Mouse (Mus musculus) midbrain, embryonic 10.5 days (tissue): ENCODE measurements around the gene Gjd3. TPM values are rescaled to one million over a fixed set of nuclear protein-coding genes. Genes with fewer than 3 reads are reported as not detected.

Source experiments
- DNase-seq: peaks from one replicate; pipeline ENCODE4 v3.0.0-alpha.2; 2017; ENCODE audit warnings: low spot score
- H3K27ac ChIP-seq: fragments of 300-500 bp; sonication (generic); replicated peaks from 2 replicates; pipeline ENCODE4 v1.5.1; 2016; ENCODE audit warnings: mild to moderate bottlenecking
- H3K27me3 ChIP-seq: fragments of 300-500 bp; sonication (generic); 2 replicates; pipeline ENCODE4 v1.6.1; 2016; ENCODE audit warnings: low read depth, mild to moderate bottlenecking; ENCODE audit not compliant: poor library complexity, severe bottlenecking
- H3K36me3 ChIP-seq: fragments of 300-500 bp; sonication (generic); 2 replicates; pipeline ENCODE4 v1.6.1; 2016; ENCODE audit warnings: mild to moderate bottlenecking, moderate library complexity
- H3K4me1 ChIP-seq: fragments of 300-500 bp; sonication (generic); 2 replicates; pipeline ENCODE4 v1.6.1; 2016
- H3K4me3 ChIP-seq: fragments of 300-500 bp; sonication (generic); 2 replicates; pipeline ENCODE4 v1.5.1; 2016; ENCODE audit warnings: mild to moderate bottlenecking, moderate library complexity
- H3K9me3 ChIP-seq: fragments of 300-500 bp; sonication (generic); replicated peaks from 2 replicates; pipeline ENCODE4 v1.6.1; 2016; ENCODE audit warnings: mild to moderate bottlenecking
- WGBS: fragments of 180-500 bp; shearing (Covaris S2); methylation state at CpG from one replicate; pipeline ENCODE4 v1.1.7; 2016; 5-methylcytosine and 5-hydroxymethylcytosine counted together
- polyA plus RNA-seq: library from polyadenylated mRNA; unstranded; fragments of >200 nt; fragmentation: Nextera tagmentation; extraction: Ambion mirVana; gene quantifications from 2 replicates; pipeline ENCODE4 v1.2.1, GENCODE M21; 2016

Gene Gjd3
- 0.16 TPM in 1 of 2 replicates, not detected in the other for polyA plus RNA-seq

DNA sequence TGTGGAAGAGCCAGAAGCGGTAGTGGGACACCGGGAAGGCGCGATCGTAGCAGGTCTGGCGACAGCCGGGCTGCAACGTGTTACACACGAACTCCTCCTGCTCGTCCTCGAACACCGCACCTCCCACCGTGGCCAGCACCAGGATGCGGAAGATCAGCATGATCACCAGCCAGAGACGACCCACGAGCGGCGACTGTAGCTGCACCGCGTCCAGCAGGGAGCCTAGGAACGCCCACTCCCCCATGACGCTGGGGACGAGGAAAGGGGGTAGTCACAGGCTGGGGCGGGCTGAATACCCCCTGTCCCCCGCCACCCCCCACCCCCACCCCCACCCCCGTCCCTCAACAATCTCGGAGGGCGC, at the start of gene Gjd3:
Gjd3 (minus strand) TSS at position 244 of the 361 bp plus-strand sequence.
- peaks cover 3% of the 10 kb centered on the region for H3K36me3 ChIP-seq
- peaks cover 62% of the 10 kb centered on the region for H3K27me3 ChIP-seq
- 1% methylated on average over 28 of the region's 28 CpGs for WGBS
- no peaks in the 10 kb centered on the region for H3K9me3 ChIP-seq
- peaks cover 20% of the 10 kb centered on the region for H3K4me1 ChIP-seq
- H3K4me3 ChIP-seq, result peak within 1 kb of the TSS; percentile 61
- peak within 1 kb of the TSS; percentile 74 for H3K27ac ChIP-seq
- DNase-seq, result no peak

DNA sequence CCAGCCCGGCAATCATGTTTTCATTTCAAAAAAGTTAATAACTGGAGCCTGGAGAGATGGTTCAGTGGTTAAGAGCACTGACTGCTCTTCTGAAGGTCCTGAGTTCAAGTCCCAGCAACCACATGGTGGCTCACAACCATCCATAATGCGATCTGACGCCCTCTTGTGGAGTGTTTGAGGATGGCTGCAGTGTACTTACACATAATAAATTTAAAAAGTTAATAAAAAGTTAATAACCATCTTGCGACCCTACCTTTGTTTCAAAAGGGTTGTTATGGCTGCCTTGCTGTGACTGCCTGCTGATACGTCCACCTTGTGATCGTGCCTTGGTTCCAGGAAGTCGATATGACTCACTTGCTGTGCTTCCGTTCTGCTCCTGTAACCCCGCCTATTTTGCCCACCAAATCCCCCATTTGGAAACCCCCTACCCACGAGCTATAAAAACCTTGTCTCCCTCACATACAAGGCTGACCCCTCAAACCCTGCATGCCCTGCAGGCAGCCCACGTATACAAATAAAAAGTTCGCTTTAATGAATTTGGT, 44.2 kb upstream of the Gjd3 start:
- H3K4me1 ChIP-seq, result peaks cover 26% of the 10 kb centered on the region
- no peaks in the 10 kb centered on the region for H3K9me3 ChIP-seq
- no peak for DNase-seq
- H3K27ac ChIP-seq, result no peak overlapping the region
- H3K4me3 ChIP-seq, result no peak overlapping the region
- H3K36me3 ChIP-seq, result peaks cover 7% of the 10 kb centered on the region
- WGBS, result 87% methylated on average over 12 of the region's 12 CpGs
- H3K27me3 ChIP-seq, result no peaks in the 10 kb centered on the region

DNA sequence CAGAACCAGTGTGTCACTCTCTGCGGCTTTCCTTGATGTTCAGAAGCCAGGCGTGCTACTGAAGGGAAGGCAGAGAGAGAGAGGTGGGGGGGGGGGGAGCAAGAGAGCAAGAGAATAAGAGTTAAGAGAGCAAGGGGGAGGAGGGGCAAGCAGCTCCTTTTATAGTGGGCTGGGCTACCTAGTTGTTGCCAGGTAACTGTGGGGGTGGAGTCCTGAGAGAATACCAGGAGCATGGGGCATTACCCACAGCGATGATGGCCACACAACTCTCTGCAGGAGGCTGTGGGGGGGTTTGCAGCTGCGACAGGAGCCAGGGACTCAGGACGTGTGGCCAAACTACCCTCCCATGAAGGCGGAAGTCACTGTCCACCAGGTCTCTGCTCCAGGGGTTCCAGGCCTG, 43.1 kb upstream of the Gjd3 start:
- Histone ChIP-seq H3K9me3 (no peaks in the 10 kb centered on the region), H3K27me3 (no peaks in the 10 kb centered on the region), H3K36me3 (peaks cover 18% of the 10 kb centered on the region), H3K4me1 (peaks cover 36% of the 10 kb centered on the region), H3K27ac (peak overlapping the region; percentile 28; the same call in 1 of the 2 replicates), H3K4me3 (no peak overlapping the region)
- no peak for DNase-seq
- 83% methylated on average over 6 of the region's 6 CpGs for WGBS

DNA sequence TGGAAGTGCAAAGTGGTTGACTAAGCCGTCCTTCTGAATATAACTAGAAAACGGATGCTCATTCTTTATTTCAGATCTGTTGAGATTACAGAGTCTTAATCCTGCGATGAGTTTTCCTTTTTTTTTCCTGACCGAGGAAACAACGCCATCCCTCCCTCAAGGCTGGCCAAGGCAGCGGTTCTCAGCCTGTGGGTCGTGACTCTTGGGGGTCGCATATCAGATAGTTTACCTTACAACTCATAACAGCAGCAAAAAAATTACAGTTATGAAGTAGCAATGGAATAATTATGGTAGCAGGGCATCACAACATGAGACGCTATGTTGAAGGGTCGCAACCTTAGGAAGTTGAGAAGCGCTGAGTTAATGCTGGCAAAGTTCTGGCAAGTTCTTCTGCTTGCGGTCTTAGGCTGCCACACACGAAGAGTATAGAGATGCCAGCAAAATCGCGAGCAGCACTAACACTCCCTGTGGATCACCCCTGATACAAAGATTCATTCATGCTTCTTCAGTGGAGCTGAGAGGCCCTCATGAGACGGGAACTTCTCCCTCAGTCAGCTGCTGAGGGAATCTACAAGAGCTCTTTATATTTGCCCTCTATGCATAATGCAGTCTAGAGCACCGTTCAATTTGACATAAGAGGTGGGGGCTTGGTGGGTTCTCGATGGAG, 41.8 kb upstream of the Gjd3 start:
- H3K4me1 ChIP-seq, result peaks cover 38% of the 10 kb centered on the region
- no peak for DNase-seq
- no peaks in the 10 kb centered on the region for H3K27me3 ChIP-seq
- WGBS, result 55% methylated on average over 18 of the region's 18 CpGs
- peak overlapping the region; percentile 98 for H3K27ac ChIP-seq
- no peaks in the 10 kb centered on the region for H3K9me3 ChIP-seq
- H3K4me3 ChIP-seq, result peak overlapping the region; percentile 88
- H3K36me3 ChIP-seq, result peaks cover 30% of the 10 kb centered on the region

DNA sequence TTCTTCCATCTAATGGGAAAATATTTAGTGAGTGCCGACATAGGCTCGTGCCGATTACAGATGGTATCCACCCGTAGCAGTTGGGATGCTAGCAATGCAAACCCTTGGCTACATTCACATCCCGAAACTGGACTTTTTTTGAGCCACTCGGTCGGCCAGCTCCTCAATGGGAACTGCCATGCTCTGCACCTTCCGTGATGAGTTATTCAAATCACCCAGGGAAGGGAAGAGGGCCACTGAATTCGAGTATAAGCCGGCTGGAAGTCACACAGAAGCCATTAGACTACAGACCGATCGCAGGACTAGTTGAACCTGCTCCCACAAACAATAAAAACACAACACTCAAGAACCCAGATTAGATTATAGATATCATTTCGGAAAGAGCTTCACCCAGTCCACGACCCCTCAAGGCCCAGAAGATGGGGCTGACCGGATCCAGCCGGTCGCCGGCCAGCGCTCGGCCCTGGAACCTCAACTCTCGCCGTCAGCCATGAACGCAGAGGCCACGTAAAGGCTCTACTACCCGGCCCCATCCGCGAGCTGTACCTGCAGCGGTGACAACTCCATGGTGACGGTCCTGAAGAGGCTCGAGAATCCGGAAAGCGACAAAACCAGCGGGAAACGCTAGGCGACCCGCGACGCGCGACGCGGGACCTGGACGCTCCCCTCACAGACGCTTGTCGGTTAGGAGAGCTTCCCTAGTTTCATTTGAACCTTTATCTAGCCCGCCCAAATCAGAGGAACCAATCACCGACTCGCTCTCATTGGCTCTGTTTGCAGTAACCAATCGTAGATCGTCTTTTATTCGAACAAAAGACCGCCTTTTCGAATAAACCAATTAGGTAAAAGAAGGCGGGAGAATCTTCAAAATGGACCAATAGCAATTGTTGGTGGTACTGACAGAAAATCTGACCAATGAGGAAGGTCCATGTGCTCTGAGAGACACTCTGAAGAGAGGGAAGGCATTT, 41.0 kb upstream of the Gjd3 start, which contains the start of gene Top2a:
Top2a (minus strand) TSS at position 690 of the 968 bp plus-strand sequence.
- under 1% methylated on average over 54 of the region's 54 CpGs for WGBS
- H3K27ac ChIP-seq, result peak within 1 kb of the TSS; percentile 98
- peaks cover 38% of the 10 kb centered on the region for H3K36me3 ChIP-seq
- H3K27me3 ChIP-seq, result no peaks in the 10 kb centered on the region
- peak; percentile 94 for DNase-seq
- H3K4me1 ChIP-seq, result peaks cover 38% of the 10 kb centered on the region
- H3K9me3 ChIP-seq, result no peaks in the 10 kb centered on the region
- peak within 1 kb of the TSS; percentile 88 for H3K4me3 ChIP-seq

DNA sequence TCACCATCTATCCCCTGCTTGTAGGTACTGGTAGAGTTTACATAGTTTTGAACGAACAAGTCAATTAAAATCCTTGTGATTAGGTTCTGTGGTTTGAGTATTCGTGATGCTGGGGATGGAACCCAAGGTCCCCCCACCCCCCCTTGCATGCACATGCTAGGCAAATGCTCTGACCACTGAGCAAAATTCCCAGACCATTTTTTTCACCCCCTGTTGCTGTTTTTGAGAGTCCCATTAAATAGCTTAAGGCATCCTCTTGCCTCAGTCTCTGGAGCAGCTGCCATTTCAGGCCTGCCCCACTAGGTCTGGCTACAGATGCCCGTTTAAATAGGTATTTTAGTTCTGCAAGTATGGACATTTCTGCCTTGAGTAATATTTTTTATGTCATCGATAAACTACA, 40.3 kb upstream of the Gjd3 start:
- H3K9me3 ChIP-seq, result no peaks in the 10 kb centered on the region
- WGBS, result 14% methylated on average over 4 of the region's 4 CpGs
- no peaks in the 10 kb centered on the region for H3K27me3 ChIP-seq
- peaks cover 45% of the 10 kb centered on the region for H3K36me3 ChIP-seq
- H3K4me1 ChIP-seq, result peaks cover 38% of the 10 kb centered on the region
- DNase-seq, result no peak
- peak overlapping the region; percentile 98 for H3K27ac ChIP-seq
- H3K4me3 ChIP-seq, result peak overlapping the region; percentile 88

DNA sequence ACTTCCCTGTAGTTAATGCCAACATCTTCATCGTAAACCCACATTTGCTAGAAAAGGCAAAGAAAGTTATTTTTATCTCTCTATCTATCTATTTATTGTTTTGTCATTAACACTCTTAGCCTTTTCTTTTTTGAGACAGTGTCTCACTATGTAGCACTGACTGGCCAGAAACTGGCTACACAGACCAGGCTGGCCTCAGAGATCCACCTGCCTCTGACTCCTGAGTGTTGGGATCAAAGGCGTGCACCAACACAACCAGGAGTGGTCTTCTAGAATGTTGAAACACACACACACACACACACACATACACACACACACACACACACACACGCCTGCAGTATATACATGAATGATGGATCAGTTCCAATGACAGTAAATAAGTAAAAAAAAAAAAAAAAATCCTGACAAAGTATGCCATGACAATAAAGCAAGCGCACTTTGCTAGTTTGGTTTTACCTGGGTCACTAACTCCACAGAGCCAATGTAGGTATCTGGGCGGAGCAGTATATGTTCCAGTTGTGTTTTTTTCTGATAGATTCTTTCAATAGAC, 39.6 kb upstream of the Gjd3 start:
- DNase-seq, result no peak
- Histone ChIP-seq H3K9me3 (no peaks in the 10 kb centered on the region), H3K27ac (no peak overlapping the region), H3K27me3 (no peaks in the 10 kb centered on the region), H3K36me3 (peaks cover 52% of the 10 kb centered on the region), H3K4me1 (peaks cover 38% of the 10 kb centered on the region), H3K4me3 (peak overlapping the region; percentile 88)
- 90% methylated on average over 5 of the region's 5 CpGs for WGBS

DNA sequence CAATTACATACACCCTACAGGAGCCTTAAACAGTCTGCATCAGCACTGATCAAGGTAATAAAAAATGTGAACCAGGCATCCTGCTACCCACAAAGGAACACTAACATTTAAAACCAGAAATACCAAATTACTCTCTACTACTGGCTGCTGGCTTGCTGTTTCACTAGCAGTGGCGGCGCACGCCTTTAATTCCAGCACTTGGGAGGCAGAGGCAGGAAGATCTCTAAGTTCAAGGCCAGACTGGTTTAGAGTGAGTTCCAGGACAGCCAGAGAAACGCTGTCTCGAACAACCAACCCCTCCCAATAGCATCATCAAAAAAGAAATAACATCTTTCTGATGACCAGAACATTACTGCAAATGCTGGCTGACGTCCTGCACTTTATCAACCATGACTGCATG, 37.0 kb upstream of the Gjd3 start:
- no peaks in the 10 kb centered on the region for H3K27me3 ChIP-seq
- no peak overlapping the region for H3K4me3 ChIP-seq
- WGBS, result 98% methylated on average over 6 of the region's 6 CpGs
- no peak for DNase-seq
- H3K9me3 ChIP-seq, result no peaks in the 10 kb centered on the region
- peaks cover 33% of the 10 kb centered on the region for H3K4me1 ChIP-seq
- H3K36me3 ChIP-seq, result peaks cover 78% of the 10 kb centered on the region
- H3K27ac ChIP-seq, result no peak overlapping the region

DNA sequence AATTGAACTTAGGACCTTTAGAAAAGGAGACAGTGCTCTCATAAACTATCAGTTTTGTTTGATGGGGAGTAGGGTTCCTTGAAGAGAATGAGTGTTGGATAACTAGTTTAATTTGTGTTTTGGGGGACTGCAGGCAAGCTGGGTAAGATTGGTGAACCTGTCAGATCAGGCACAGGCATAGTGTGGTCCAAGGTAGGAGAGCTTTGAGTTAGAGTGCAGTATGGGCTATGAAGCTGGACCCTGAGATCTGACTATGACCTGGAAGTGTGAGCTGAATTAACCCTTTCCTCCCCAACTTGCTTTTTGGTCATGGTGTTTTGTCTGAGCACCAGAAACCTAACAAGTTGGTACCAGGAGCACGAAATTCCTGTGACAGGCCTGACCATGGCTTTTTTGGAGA, 31.0 kb upstream of the Gjd3 start:
- Histone ChIP-seq H3K27me3 (no peaks in the 10 kb centered on the region), H3K4me1 (no peaks in the 10 kb centered on the region), H3K36me3 (peaks cover 100% of the 10 kb centered on the region), H3K27ac (no peak overlapping the region), H3K4me3 (no peak overlapping the region), H3K9me3 (no peaks in the 10 kb centered on the region)
- 98% methylated on average over 1 of the region's 1 CpGs for WGBS
- no peak for DNase-seq

DNA sequence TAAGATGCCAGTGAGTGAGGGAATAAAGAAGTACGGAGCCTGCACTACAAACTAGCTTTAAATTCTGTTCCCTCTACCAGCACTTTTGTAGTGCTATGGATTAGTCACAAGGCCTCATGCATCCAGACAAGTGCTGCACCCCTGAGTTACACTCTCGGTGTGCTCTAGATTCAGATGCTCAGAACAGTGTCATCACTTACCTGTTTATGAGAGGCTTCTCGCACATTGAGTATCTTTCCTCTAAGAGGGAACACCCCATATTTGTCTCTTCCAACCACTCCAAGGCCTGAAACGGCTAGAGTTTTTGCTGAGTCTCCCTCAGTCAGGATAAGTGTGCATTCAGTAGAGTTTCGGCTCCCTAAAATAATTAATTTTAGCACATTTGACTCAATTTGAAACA, 27.9 kb upstream of the Gjd3 start:
- no peak for DNase-seq
- H3K9me3 ChIP-seq, result no peaks in the 10 kb centered on the region
- no peaks in the 10 kb centered on the region for H3K27me3 ChIP-seq
- WGBS, result 97% methylated on average over 5 of the region's 5 CpGs
- H3K4me1 ChIP-seq, result no peaks in the 10 kb centered on the region
- H3K4me3 ChIP-seq, result no peak overlapping the region
- no peak overlapping the region for H3K27ac ChIP-seq
- H3K36me3 ChIP-seq, result peaks cover 100% of the 10 kb centered on the region

DNA sequence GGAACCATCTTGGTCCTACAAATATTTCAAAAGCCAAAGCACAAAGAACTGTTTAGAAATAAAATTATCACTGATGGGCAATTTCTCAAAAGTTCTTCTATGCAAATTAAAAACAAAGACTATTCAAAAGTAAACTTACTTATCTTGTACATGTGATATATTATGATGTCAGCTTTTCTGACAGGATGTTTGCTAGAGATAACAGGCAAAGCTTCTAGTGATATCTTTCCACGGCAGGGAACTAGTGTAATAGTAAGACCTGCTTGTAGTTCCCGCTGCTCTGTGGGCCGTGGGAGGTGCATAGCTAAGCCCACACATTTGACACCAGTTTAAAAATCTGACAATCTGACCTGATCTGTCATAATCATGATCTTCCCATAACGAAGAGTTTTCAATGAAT, 27.3 kb upstream of the Gjd3 start:
- no peak overlapping the region for H3K27ac ChIP-seq
- H3K4me1 ChIP-seq, result no peaks in the 10 kb centered on the region
- peaks cover 100% of the 10 kb centered on the region for H3K36me3 ChIP-seq
- DNase-seq, result no peak
- no peak overlapping the region for H3K4me3 ChIP-seq
- H3K9me3 ChIP-seq, result no peaks in the 10 kb centered on the region
- 93% methylated on average over 4 of the region's 4 CpGs for WGBS
- H3K27me3 ChIP-seq, result no peaks in the 10 kb centered on the region

DNA sequence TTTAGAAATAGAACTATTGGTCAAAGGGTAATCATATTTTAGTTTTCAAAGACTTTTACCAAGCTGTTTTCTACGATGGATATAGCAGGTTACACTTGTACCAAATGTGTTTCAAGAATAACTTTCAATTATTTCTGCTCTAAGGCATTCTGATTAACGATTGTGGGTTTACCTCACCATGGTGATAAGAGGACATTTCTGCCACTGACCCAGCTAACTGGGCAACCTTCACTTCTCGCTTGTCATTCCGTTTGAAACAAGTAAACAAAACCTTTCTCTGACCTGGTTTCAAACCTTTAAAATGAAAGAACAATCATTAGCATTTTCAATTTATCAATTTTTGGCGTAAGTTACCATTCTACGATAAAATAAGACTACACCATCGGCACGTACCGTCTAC, 24.0 kb upstream of the Gjd3 start:
- Histone ChIP-seq H3K9me3 (no peaks in the 10 kb centered on the region), H3K4me1 (no peaks in the 10 kb centered on the region), H3K27me3 (no peaks in the 10 kb centered on the region), H3K4me3 (no peak overlapping the region), H3K27ac (no peak overlapping the region), H3K36me3 (peaks cover 100% of the 10 kb centered on the region)
- DNase-seq, result no peak
- 94% methylated on average over 9 of the region's 9 CpGs for WGBS
